Mouse (Mus musculus) lung, postnatal 0 days (tissue): ENCODE measurements around the gene Clstn2.

ENCODE experiments used
- CTCF ChIP-seq: IDR thresholded peaks from 2 replicates; pipeline ENCODE4 v1.5.1; 2016; ENCODE audit warnings: antibody characterized with exemption, mild to moderate bottlenecking
- EP300 ChIP-seq: IDR thresholded peaks from 2 replicates; pipeline ENCODE4 v1.6.1; 2016; ENCODE audit warnings: antibody characterized with exemption, mild to moderate bottlenecking, control low read depth

DNA sequence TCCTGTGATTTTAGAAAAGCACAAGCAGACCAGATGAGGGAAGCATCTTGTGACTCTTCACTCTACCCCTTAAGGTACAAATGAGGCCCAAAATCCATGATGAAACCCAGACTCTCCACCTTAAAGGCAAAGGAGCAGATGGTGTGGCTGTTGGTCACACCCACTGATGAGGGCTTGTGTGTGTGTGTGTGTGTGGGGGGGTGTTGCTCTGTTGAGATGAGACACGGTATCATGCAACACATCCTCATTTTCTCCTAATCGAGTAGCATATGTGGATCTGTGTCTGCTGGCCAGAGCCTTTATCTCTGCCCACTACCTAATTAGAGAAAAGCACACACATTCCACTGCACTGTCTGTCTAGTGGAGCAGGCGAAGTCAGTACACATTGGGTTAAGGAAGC is 387.2 kb downstream of the Clstn2 start:
- TF ChIP-seq CTCF (no peak), EP300 (no peak)
